Mouse (Mus musculus) midbrain, embryonic 11.5 days (tissue): ENCODE data around the gene 2610042L04Rik. TPM values are rescaled to one million over a fixed set of nuclear protein-coding genes. Genes with fewer than 3 reads are reported as not detected.
"Not testable (repeated sequence)": the region's sequence is repeated elsewhere in the genome, so short reads cannot be mapped to it uniquely, and the experiment has no call there.

ENCODE experiments used
- ATAC-seq: fragments of 200-750 bp; cut with Nextera tagmentation; 2 replicates; pipeline ENCODE4 v1.8.0; 2017; ENCODE audit warnings: moderate TSS enrichment, moderate library complexity; ENCODE audit not compliant: low FRiP score
- DNase-seq: peaks from one replicate; pipeline ENCODE4 v3.0.0; 2015; ENCODE audit warnings: low spot score; ENCODE audit errors: missing footprints
- H3K27ac ChIP-seq: fragments of 300-500 bp; sonication (generic); 2 replicates; pipeline ENCODE4 v1.5.1; 2014; ENCODE audit warnings: low read depth, low read length
- H3K27me3 ChIP-seq: fragments of 300-500 bp; sonication (generic); 2 replicates; pipeline ENCODE4 v1.6.1; 2014; ENCODE audit warnings: mild to moderate bottlenecking, low read length, moderate library complexity, mixed read lengths; ENCODE audit not compliant: control insufficient read depth, insufficient read depth
- H3K36me3 ChIP-seq: fragments of 300-500 bp; sonication (generic); 2 replicates; pipeline ENCODE4 v1.6.1; 2014; ENCODE audit warnings: mild to moderate bottlenecking, low read length, moderate library complexity, mixed read lengths; ENCODE audit not compliant: control insufficient read depth, insufficient read depth
- H3K4me1 ChIP-seq: fragments of 300-500 bp; sonication (generic); 2 replicates; pipeline ENCODE4 v1.6.1; 2014; ENCODE audit warnings: low read length; ENCODE audit not compliant: control insufficient read depth, insufficient read depth
- H3K4me2 ChIP-seq: fragments of 300-500 bp; sonication (generic); 2 replicates; pipeline ENCODE4 v1.6.1; 2014; ENCODE audit warnings: mild to moderate bottlenecking, moderate library complexity
- H3K4me3 ChIP-seq: fragments of 300-500 bp; sonication (generic); 2 replicates; pipeline ENCODE4 v1.5.1; 2014; ENCODE audit warnings: low read depth, low read length
- H3K9ac ChIP-seq: fragments of 300-500 bp; sonication (generic); 2 replicates; pipeline ENCODE4 v1.6.1; 2014; ENCODE audit warnings: low read length
- H3K9me3 ChIP-seq: fragments of 300-500 bp; sonication (generic); 2 replicates; pipeline ENCODE4 v1.6.1; 2016; ENCODE audit warnings: low read length; ENCODE audit not compliant: control insufficient read depth
- WGBS: fragments of 180-500 bp; shearing (Covaris S2); extraction: QIAGEN DNeasy Blood & Tissue Kit; methylation state at CpG from one replicate; pipeline ENCODE4 v1.1.7; 2014; 5-methylcytosine and 5-hydroxymethylcytosine counted together
- polyA plus RNA-seq: library from polyadenylated mRNA; unstranded; fragments of >200 nt; fragmentation: Nextera tagmentation; extraction: Ambion mirVana; gene quantifications from 2 replicates; pipeline ENCODE4 v1.2.1, GENCODE M21; 2014

2610042L04Rik gene
- polyA plus RNA-seq, 1 experiment from 2014 or later = 0.77 TPM

DNA sequence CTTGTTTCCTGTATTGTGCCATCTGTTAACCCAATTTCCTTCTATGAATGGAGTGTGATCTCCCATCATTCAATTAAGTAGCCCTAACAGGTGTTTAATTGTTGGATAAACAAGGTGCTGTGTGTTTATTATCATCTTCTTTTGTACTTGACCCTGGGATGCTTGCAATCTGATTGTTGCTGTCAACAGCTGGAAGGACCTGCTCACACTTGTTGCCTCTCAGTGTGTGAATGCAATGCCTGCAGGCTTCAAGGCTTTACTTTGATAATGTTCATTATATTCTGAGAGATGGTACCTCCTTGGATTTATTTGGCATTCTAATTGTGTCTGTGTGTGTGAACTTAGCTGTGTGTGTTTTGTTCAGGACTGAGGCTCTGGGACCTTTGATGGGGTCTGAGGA lies 64.1 kb downstream of the 2610042L04Rik start:
- not testable (repeated sequence) for DNase-seq, H3K9me3 ChIP-seq, H3K4me3 ChIP-seq, H3K9ac ChIP-seq, H3K27ac ChIP-seq, H3K4me1 ChIP-seq, H3K4me2 ChIP-seq, H3K36me3 ChIP-seq, ATAC-seq, H3K27me3 ChIP-seq

DNA sequence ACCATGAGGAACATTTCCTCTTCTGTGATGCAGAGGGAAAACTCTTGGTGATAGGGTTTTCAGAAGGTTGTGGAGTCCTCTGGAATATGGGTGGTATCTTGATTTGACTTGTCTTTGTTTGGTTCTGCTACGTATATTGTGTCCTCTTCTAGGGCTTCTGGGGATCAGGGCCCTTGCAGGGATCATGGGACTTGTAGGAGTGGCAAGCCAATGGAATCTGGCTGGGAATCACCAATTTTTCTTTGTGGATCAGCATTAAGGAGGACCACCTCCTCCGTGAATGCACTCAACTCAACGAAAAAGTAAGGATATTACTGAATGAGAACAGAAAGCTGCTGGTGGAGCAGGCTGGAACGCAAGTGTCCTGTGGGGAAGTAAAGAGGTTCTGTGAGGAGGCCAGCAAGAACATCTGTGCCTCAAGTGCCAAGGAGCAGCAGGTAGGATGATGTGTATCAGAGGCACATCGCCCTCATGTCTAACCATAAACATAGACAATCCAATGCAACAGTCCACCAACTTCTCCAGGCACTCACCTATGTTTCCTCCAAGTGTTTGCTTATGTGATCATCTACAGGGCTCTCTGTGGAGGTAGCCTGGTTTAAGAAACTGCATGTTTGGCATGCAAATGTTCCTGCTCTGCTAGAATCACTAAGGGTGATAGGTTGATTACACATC lies 65.7 kb downstream of the 2610042L04Rik start:
- not testable (repeated sequence) for H3K9me3 ChIP-seq, ATAC-seq, H3K4me2 ChIP-seq, H3K9ac ChIP-seq, H3K27ac ChIP-seq, H3K27me3 ChIP-seq, H3K4me1 ChIP-seq, H3K36me3 ChIP-seq, DNase-seq, H3K4me3 ChIP-seq
- 90% methylated on average over 4 of the region's 5 CpGs for WGBS

DNA sequence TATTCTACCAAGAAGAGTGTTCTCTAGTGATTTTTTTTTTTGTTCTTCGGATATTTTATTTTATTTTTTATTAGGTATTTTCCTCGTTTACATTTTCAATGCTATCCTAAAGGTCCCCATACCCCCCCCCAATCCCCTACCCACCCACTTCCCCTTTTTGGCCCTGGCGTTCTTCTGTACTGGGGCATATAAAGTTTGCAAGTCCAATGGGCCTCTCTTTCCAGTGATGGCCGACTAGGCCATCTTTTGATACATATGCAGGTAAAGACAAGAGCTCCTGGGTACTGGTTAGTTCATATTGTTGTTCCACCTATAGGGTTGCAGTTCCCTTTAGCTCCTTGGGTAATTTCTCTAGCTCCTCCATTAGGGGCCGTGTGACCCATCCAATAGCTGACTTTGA lies 66.7 kb downstream of the 2610042L04Rik start:
- 78% methylated on average over 4 of the region's 5 CpGs for WGBS
- H3K4me3 ChIP-seq, H3K27me3 ChIP-seq, H3K9me3 ChIP-seq, H3K36me3 ChIP-seq, ATAC-seq, H3K9ac ChIP-seq, H3K27ac ChIP-seq, H3K4me2 ChIP-seq, H3K4me1 ChIP-seq, DNase-seq: not testable (repeated sequence)

DNA sequence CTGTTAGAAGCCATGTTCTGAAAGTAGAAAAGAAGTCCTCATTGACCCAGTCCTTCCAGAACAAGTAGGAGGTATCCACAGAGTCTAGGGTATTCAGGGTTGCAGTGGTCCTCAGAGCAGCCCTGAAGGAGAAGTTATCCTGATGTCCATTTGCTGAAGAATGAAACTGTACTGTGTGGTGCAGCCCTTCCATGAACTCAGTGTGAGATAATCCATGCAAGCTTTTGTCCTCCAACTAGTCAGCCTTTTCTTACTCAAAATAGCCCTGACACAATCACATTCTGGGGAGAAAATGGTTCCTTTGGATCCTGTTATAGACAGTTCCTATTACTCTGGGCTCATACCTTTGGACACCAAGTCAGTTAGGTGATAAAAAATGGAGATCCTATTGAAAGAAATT lies 69.3 kb downstream of the 2610042L04Rik start:
- H3K27ac ChIP-seq, H3K4me2 ChIP-seq, H3K9me3 ChIP-seq, H3K9ac ChIP-seq, H3K4me1 ChIP-seq, DNase-seq, ATAC-seq, H3K27me3 ChIP-seq, H3K4me3 ChIP-seq, H3K36me3 ChIP-seq: not testable (repeated sequence)

Other genes with a start within 250 kb of the 2610042L04Rik start
- 0.42 and 1.3 TPM in 2 replicates for gene Gm8108, start 224.2 kb upstream of the 2610042L04Rik start, polyA plus RNA-seq
- not detected in 2 replicates for gene Gm3127, start 169.7 kb upstream of the 2610042L04Rik start, polyA plus RNA-seq
- gene Gm2974, start 152.2 kb upstream of the 2610042L04Rik start, polyA plus RNA-seq = 1.1 and 1.4 TPM in 2 replicates
- not detected in 2 replicates for gene Gm3138, start 85.1 kb upstream of the 2610042L04Rik start, polyA plus RNA-seq
- gene Gm3149, start 17.5 kb upstream of the 2610042L04Rik start, polyA plus RNA-seq = not detected in 2 replicates
- not detected in 2 replicates for gene Gm3159, start 62.8 kb downstream of the 2610042L04Rik start, polyA plus RNA-seq
- 0.56 and 0.90 TPM in 2 replicates for gene Gm3164, start 80.7 kb downstream of the 2610042L04Rik start, polyA plus RNA-seq
- gene Gm3173, start 96.2 kb downstream of the 2610042L04Rik start, polyA plus RNA-seq = not detected in 2 replicates
- not detected in 2 replicates for gene Gm3182, start 147.0 kb downstream of the 2610042L04Rik start, polyA plus RNA-seq
- gene Gm3047, start 220.6 kb downstream of the 2610042L04Rik start, polyA plus RNA-seq = not detected in 2 replicates